Mouse (Mus musculus) effector memory CD4-positive, alpha-beta T cell, adult 5 months (primary cell): ENCODE data around the gene Bmp8a. TPM values are rescaled to one million over a fixed set of nuclear protein-coding genes. Genes with fewer than 3 reads are reported as not detected.

Experiments
- polyA plus RNA-seq: library from polyadenylated mRNA; unstranded; fragments of 100-300 nt; shearing (Covaris generic); gene quantifications from one replicate; pipeline ENCODE4 v1.2.1, GENCODE M21; 2017

Bmp8a gene
- polyA plus RNA-seq = not detected

DNA sequence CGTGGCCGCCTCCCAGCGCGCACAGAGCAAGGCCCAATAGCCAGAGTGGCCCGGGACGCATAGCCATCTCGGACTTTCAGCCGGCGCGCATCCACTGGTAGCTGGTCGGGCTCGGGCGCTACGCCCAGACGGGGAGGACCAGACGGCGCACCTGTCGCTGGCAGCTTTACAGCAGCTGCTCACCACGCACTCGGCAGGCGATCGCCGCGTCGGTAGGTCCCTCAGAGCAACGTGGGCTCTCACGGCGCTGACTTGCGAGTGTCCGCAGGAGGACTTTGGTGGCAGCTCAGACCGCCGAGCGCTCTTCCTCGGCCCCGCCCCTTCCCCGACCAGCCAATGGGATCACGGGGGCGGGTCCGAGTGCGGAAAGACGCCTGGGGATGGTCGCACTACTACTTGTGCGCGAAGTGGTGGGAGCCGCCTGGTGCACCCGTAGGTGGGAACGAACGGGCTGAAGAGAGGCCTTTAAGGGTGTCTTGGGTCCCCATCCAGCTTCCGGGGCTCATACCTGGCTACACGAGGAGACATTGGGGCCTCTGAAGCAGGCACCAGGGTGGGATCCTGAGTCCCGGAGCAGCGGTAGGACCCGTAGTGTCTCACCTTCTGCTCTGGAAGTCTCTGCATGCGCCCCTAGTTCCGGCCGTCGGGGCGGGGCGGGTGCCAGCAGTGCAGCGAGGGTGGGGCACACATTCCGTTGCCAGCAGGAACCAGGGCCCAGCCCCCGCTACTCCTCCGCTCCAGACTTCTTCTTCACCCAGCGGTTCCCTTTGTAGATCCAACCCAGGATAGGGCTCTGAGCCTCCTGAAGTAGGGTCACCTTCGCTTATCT lies at the start of gene Bmp8a:
TSS of gene Bmp8a (minus strand) at position 611 of the 829 bp plus-strand sequence.

DNA sequence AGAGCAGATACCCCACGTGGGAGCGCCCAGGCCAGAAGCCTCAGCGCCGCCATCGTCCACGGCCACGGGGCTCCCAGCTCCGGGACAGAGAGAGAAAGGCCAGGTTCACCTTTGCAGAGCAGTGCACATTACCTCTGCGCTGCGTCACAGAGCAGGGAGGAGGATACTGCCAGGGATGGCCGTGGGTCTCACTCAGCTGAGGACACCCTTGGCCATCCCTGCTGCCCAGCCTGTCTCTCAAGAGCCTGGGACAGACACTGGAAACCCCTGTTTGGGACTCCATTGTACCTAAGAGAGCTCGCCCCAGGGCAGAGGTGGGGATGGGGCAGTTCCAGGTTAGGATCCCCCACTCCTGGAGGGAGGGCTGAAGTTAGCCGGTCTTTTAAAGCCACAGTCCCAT lies 19.5 kb downstream of the Bmp8a start, which contains the start of gene Oxct2a:
TSS of gene Oxct2a (minus strand) at position 101 of the 400 bp plus-strand sequence.

Other genes starting within 250 kb of the Bmp8a start
- not detected for gene Bmp8b, start 238.1 kb downstream of the Bmp8a start, polyA plus RNA-seq
- gene Oxct2b, start 227.0 kb downstream of the Bmp8a start, polyA plus RNA-seq = not detected
- 81.5 TPM for gene Ppie, start 203.3 kb downstream of the Bmp8a start, polyA plus RNA-seq
- gene Hpcal4, start 160.0 kb downstream of the Bmp8a start, polyA plus RNA-seq = 0.07 TPM
- not detected for gene Nt5c1a, start 141.7 kb downstream of the Bmp8a start, polyA plus RNA-seq
- not detected for gene Heyl, start 109.7 kb downstream of the Bmp8a start, polyA plus RNA-seq
- 6.8 TPM for gene Pabpc4, start 80.9 kb downstream of the Bmp8a start, polyA plus RNA-seq
- gene Oxct2a, start 19.6 kb downstream of the Bmp8a start, polyA plus RNA-seq = not detected